Mouse (Mus musculus) G1E (cell line): ENCODE results near the gene Pcnx3.

Source experiments
- CTCF ChIP-seq: IDR thresholded peaks from 2 replicates; pipeline ENCODE4 v1.5.1; 2012; ENCODE audit warnings: low read depth, low read length, inconsistent platforms, mixed read lengths
- GATA2 ChIP-seq: IDR thresholded peaks from 2 replicates; pipeline ENCODE4 v1.6.1; 2012; ENCODE audit warnings: low read depth, low read length, inconsistent platforms, borderline replicate concordance
- TAL1 ChIP-seq: conservative IDR thresholded peaks from 2 replicates; pipeline ENCODE4 v1.6.1; 2012; ENCODE audit warnings: low read depth, low read length, inconsistent platforms, mixed read lengths

DNA sequence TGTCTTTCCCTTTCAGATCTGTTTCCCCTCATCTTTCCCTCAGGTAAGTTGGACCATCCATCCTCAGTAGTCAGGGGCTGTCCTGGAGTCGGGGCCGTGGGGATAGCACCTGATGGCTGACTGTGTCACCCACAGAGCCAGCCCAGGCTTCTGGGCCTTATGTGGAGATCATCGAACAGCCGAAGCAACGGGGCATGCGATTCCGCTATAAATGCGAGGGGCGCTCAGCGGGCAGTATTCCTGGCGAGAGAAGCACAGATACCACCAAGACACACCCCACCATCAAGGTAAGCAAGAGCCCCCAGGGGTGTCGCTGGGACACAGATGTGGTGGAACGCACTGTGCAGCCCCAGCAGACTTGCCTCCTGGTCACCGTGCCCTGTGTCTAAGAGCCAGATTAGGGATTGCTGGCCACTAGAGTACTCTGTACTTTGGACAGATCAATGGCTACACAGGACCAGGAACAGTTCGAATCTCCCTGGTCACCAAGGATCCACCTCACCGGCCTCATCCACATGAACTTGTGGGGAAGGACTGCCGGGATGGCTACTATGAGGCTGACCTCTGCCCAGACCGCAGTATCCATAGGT lies 50.2 kb downstream of the Pcnx3 start:
- TF ChIP-seq CTCF (no peak), GATA2 (no peak), TAL1 (no peak)
